Mouse (Mus musculus) megakaryocyte, embryonic 14.5 days (primary cell): ENCODE measurements at regions not wholly inside any gene's neighbourhood (a gene's known extent, or its start where the extent isn't known, plus 50 kb on each side); places are given as distances from the start of the nearest gene placed in this dataset.

Experiments used
- FLI1 ChIP-seq: IDR thresholded peaks from 2 replicates; pipeline ENCODE4 v1.6.1; 2012; ENCODE audit warnings: low read length, inconsistent platforms, mixed read lengths
- GATA1 ChIP-seq: IDR thresholded peaks from 3 replicates; pipeline ENCODE4 v1.6.1; 2012; ENCODE audit warnings: mixed read lengths, low read length, inconsistent platforms, borderline replicate concordance

DNA sequence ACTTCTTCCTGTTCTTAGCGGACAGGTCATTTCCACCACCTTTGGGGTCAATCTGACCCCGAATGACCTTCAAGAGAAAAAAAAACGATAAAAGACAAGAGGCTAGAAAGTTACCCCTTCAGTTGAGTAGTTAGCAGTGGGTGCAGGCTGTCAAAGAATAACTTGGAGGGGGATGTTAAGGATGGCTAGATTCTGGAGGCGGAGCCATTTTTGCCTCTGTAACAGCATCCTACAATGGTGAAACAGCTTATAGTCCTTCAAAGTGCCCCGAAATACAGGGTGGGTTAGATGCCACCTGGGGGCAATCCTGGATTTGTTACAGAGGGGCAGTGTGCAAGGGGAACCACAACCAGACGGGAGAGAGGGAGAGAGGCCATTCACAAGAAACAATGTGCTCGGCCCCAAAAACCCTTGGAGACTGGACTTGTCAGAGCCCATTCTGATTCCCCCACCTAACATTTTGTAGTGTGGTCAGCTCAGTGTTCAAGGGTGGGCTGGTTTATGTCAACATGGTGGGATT is 79.1 kb downstream of the Cd83 start:
- TF ChIP-seq FLI1 (no peak), GATA1 (no peak)
